Mouse (Mus musculus) forebrain, embryonic 11.5 days (tissue): ENCODE measurements around the gene Rbm8a. TPM values are rescaled to one million over a fixed set of nuclear protein-coding genes. Genes with fewer than 3 reads are reported as not detected.
"Not testable (repeated sequence)": the region's sequence is repeated elsewhere in the genome, so short reads cannot be mapped to it uniquely, and the experiment has no call there.

ENCODE experiments used
- ATAC-seq: fragments of 200-750 bp; cut with Nextera tagmentation; replicated peaks from 2 replicates; pipeline ENCODE4 v1.8.0; 2017; ENCODE audit warnings: moderate TSS enrichment; ENCODE audit not compliant: low FRiP score
- DNase-seq: peaks from one replicate; pipeline ENCODE4 v3.0.0-alpha.2; 2017; ENCODE audit warnings: low spot score
- H3K27ac ChIP-seq: fragments of 300-500 bp; sonication (generic); 2 replicates; pipeline ENCODE4 v1.5.1; 2014; ENCODE audit warnings: low read depth, low read length
- H3K27me3 ChIP-seq: fragments of 300-500 bp; sonication (generic); 2 replicates; pipeline ENCODE4 v1.6.1; 2014; ENCODE audit warnings: mild to moderate bottlenecking, low read length, mixed read lengths; ENCODE audit not compliant: control insufficient read depth, insufficient read depth
- H3K36me3 ChIP-seq: fragments of 300-500 bp; sonication (generic); 2 replicates; pipeline ENCODE4 v1.6.1; 2014; ENCODE audit warnings: mild to moderate bottlenecking, low read length, moderate library complexity, mixed read lengths; ENCODE audit not compliant: control insufficient read depth, insufficient read depth
- H3K4me1 ChIP-seq: fragments of 300-500 bp; sonication (generic); replicated peaks from 2 replicates; pipeline ENCODE4 v1.6.1; 2014; ENCODE audit warnings: low read length, mixed read lengths; ENCODE audit not compliant: control insufficient read depth, insufficient read depth
- H3K4me2 ChIP-seq: fragments of 300-500 bp; sonication (generic); 2 replicates; pipeline ENCODE4 v1.6.1; 2014; ENCODE audit warnings: low read depth, mild to moderate bottlenecking, low read length, moderate library complexity, mixed read lengths; ENCODE audit not compliant: severe bottlenecking
- H3K4me3 ChIP-seq: fragments of 300-500 bp; sonication (generic); 2 replicates; pipeline ENCODE4 v1.5.1; 2014; ENCODE audit warnings: low read depth, low read length
- H3K9ac ChIP-seq: fragments of 300-500 bp; sonication (generic); 2 replicates; pipeline ENCODE4 v1.6.1; 2014; ENCODE audit warnings: low read length
- H3K9me3 ChIP-seq: fragments of 300-500 bp; sonication (generic); 2 replicates; pipeline ENCODE4 v1.6.1; 2016; ENCODE audit warnings: low read length, mixed read lengths; ENCODE audit not compliant: control insufficient read depth
- WGBS: fragments of 180-500 bp; shearing (Covaris S2); extraction: QIAGEN DNeasy Blood & Tissue Kit; methylation state at CpG from one replicate; pipeline ENCODE4 v1.1.7; 2014; 5-methylcytosine and 5-hydroxymethylcytosine counted together
- polyA plus RNA-seq: library from polyadenylated mRNA; unstranded; fragments of >200 nt; fragmentation: Nextera tagmentation; extraction: Ambion mirVana; gene quantifications from 2 replicates; pipeline ENCODE4 v1.2.1, GENCODE M21; 2014

The Rbm8a gene
- polyA plus RNA-seq, 1 experiment from 2014 or later = 199 TPM

GRCm38 (mm10) chr3:96601251-96601787, 28.4 kb upstream of the Rbm8a start:
- peak; percentile 71 for ATAC-seq
- DNase-seq = peak; percentile 80
- peaks cover 21% of the 10 kb centered on the region for H3K4me1 ChIP-seq
- H3K9ac ChIP-seq = peak overlapping the region; percentile 77
- H3K4me2 ChIP-seq = peak overlapping the region; percentile 69
- no peaks in the 10 kb centered on the region for H3K36me3 ChIP-seq
- H3K4me3 ChIP-seq = peak overlapping the region; percentile 88
- peak overlapping the region; percentile 78 for H3K27ac ChIP-seq
- under 1% methylated on average over 26 of the region's 40 CpGs for WGBS
- H3K9me3 ChIP-seq = no peaks in the 10 kb centered on the region
- H3K27me3 ChIP-seq = peaks cover 10% of the 10 kb centered on the region

GRCm38 (mm10) chr3:96601941-96602703, 27.6 kb upstream of the Rbm8a start:
- peak overlapping the region; percentile 77 for H3K9ac ChIP-seq

GRCm38 (mm10) chr3:96602704-96603084, 27.0 kb upstream of the Rbm8a start:
- DNase-seq (no peak), ATAC-seq (no peak)
- Histone ChIP-seq H3K4me2 (peak overlapping the region; percentile 69), H3K27ac (no peak overlapping the region), H3K4me3 (peak overlapping the region; percentile 88), H3K36me3 (no peaks in the 10 kb centered on the region), H3K9me3 (no peaks in the 10 kb centered on the region), H3K27me3 (peaks cover 9% of the 10 kb centered on the region), H3K4me1 (peaks cover 10% of the 10 kb centered on the region; the same call in 1 of the 2 replicates), H3K9ac (peak overlapping the region; percentile 77)
- WGBS = 53% methylated on average over 5 of the region's 5 CpGs

More at GRCm38 (mm10) chr3:96601941-96602703, 27.6 kb upstream of the Rbm8a start:
- Histone ChIP-seq H3K27me3 (peaks cover 9% of the 10 kb centered on the region), H3K4me1 (peaks cover 13% of the 10 kb centered on the region), H3K9me3 (no peaks in the 10 kb centered on the region), H3K4me2 (peak overlapping the region; percentile 69), H3K27ac (0 out of 2 replicates have a peak overlapping the region, but pooled peaks have one; percentile 78), H3K36me3 (no peaks in the 10 kb centered on the region), H3K4me3 (peak overlapping the region; percentile 88)
- no peak for ATAC-seq
- WGBS = 25% methylated on average over 10 of the region's 10 CpGs
- DNase-seq = peak; percentile 54

- H3K4me2 ChIP-seq = peak overlapping the region; percentile 69; the same call in 1 of the 2 replicates
- H3K4me1 ChIP-seq = peaks cover 10% of the 10 kb centered on the region; the same call in 1 of the 2 replicates
- no peak overlapping the region for H3K27ac ChIP-seq
- peak overlapping the region; percentile 14; the same call in 1 of the 2 replicates for H3K9ac ChIP-seq
- DNase-seq = no peak
- ATAC-seq = no peak
- H3K27me3 ChIP-seq = peaks cover 9% of the 10 kb centered on the region
- WGBS = 56% methylated on average over 5 of the region's 5 CpGs
- H3K36me3 ChIP-seq = no peaks in the 10 kb centered on the region
- H3K4me3 ChIP-seq = no peak overlapping the region
- no peaks in the 10 kb centered on the region for H3K9me3 ChIP-seq
Measured at GRCm38 (mm10) chr3:96603311-96603710, 26.4 kb upstream of the Rbm8a start.

- not testable (repeated sequence) for H3K27ac ChIP-seq, H3K4me3 ChIP-seq, H3K36me3 ChIP-seq, H3K27me3 ChIP-seq, ATAC-seq, H3K4me1 ChIP-seq, H3K4me2 ChIP-seq, DNase-seq, H3K9ac ChIP-seq, H3K9me3 ChIP-seq
- 98% methylated on average over 4 of the region's 4 CpGs for WGBS
Measured at GRCm38 (mm10) chr3:96606007-96606406, 23.7 kb upstream of the Rbm8a start.

- no peak for ATAC-seq
- no peak overlapping the region for H3K4me2 ChIP-seq
- no peak overlapping the region for H3K4me3 ChIP-seq
- no peak for DNase-seq
- H3K9me3 ChIP-seq = no peaks in the 10 kb centered on the region
- H3K9ac ChIP-seq = no peak overlapping the region
- H3K27ac ChIP-seq = no peak overlapping the region
- no peaks in the 10 kb centered on the region for H3K27me3 ChIP-seq
- WGBS = 90% methylated on average over 4 of the region's 4 CpGs
- peaks cover 3% of the 10 kb centered on the region; the same call in 1 of the 2 replicates for H3K4me1 ChIP-seq
- no peaks in the 10 kb centered on the region for H3K36me3 ChIP-seq
Measured at GRCm38 (mm10) chr3:96606618-96607017, 23.1 kb upstream of the Rbm8a start.

- H3K27ac ChIP-seq = no peak overlapping the region
- H3K27me3 ChIP-seq = no peaks in the 10 kb centered on the region
- ATAC-seq = no peak
- peaks cover 2% of the 10 kb centered on the region; the same call in 1 of the 2 replicates for H3K36me3 ChIP-seq
- H3K9ac ChIP-seq = no peak overlapping the region
- no peak overlapping the region for H3K4me2 ChIP-seq
- no peaks in the 10 kb centered on the region for H3K9me3 ChIP-seq
- DNase-seq = no peak
- no peak overlapping the region for H3K4me3 ChIP-seq
- 93% methylated on average over 3 of the region's 3 CpGs for WGBS
- H3K4me1 ChIP-seq = no peaks in the 10 kb centered on the region
Measured at GRCm38 (mm10) chr3:96617941-96618340, 11.8 kb upstream of the Rbm8a start.

GRCm38 (mm10) chr3:96623201-96623600, 6.5 kb upstream of the Rbm8a start:
- Histone ChIP-seq H3K9me3 (no peaks in the 10 kb centered on the region), H3K27ac (no peak overlapping the region), H3K4me1 (no peaks in the 10 kb centered on the region), H3K4me3 (no peak overlapping the region), H3K36me3 (peaks cover 3% of the 10 kb centered on the region; the same call in 1 of the 2 replicates), H3K4me2 (no peak overlapping the region), H3K9ac (no peak overlapping the region), H3K27me3 (no peaks in the 10 kb centered on the region)
- DNase-seq (no peak), ATAC-seq (no peak)
- WGBS = 90% methylated on average over 4 of the region's 4 CpGs
